Mouse (Mus musculus): Measurements from ENCODE around the gene Tmem132d.

GRCm38 (mm10) chr5:127990826-127991225 lies 442.1 kb downstream of the Tmem132d start:
- TF ChIP-seq CTCF (IDR thresholded peaks at IDR 0.05; ENCODE audit: low read depth) = no peak
- TF ChIP-seq EP300 (IDR thresholded peaks at IDR 0.05; ENCODE audit: low read depth) = no peak
